Mouse (Mus musculus): ENCODE results near the gene Crebl2. TPM values are rescaled to one million over a fixed set of nuclear protein-coding genes. Genes with fewer than 3 reads are reported as not detected.
A peak's percentile ranks its signal among the peaks of the same experiment; 100 is the strongest.

Gene Crebl2
- polyA plus RNA-seq (2014; fragmentation: Nextera tagmentation; extraction: Ambion mirVana) = 0.67 and 1.3 TPM in 2 replicates

DNA sequence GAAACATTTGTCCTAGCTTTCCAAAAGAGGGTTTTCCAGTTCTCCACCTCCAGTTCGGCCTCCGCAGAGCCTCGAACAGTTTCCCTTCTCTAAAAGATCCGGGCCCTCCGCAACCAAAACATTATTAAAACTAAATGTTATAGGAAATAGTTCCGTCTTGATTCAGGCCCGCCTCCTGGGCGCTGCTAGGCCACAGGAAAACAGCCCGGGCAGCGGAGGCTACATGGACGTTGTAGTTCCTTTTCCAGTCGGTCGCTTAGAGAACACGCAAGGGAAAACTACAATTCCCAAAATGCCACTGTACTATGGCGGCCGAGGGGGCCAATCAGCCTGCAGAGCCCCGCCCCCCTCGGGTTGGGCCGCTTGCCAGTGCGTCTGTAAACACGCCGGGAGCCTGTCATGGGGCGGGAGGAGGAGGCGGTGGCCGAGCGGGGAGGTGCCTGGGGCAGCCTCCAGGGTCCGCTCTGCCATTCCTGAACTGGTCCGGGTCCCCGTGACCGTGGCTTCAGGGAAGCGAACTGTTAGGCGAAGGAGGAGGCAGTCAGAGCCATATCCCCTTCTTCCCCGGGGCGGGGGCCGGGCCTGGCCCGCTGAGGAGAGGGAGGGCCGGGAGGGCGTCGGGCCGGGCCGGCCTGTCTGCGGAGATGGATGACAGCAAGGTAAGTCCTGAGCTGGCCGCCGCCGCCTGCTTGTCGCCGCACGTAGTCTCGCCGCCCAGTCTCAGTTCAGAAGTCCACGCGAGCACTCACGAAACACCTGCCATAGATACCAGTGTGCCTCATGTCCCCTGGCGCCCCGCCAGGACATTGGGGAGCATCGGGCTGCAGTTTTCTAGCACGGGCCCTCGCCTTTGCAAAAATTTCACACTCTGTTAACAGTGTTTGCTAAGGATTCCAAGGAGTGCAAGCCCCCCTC lies at the start of gene Crebl2:
Gene Crebl2 (plus strand): TSS at position 369 of the 915 bp plus-strand sequence.
- H3K36me3 ChIP-seq (ENCODE audit: control insufficient read depth, insufficient read depth, low read length) = no peaks in the 10 kb centered on the region
- no peaks in the 10 kb centered on the region for H3K27me3 ChIP-seq (ENCODE audit: control insufficient read depth, insufficient read depth, low read length)
- H3K27ac ChIP-seq (replicated peaks; ENCODE audit: low read depth, low read length) = no peak within 1 kb of the TSS; the same call in 1 of the 2 replicates
- H3K4me3 ChIP-seq (ENCODE audit: low read depth, low read length) = peak within 1 kb of the TSS; percentile 60
- H3K4me2 ChIP-seq (ENCODE audit: low read depth, severe bottlenecking) = peak within 1 kb of the TSS; percentile 62
- ATAC-seq (ENCODE audit: insufficient number of reproducible peaks, low FRiP score, low TSS enrichment, low read depth) = peak; percentile 98
- H3K4me1 ChIP-seq (ENCODE audit: control insufficient read depth, insufficient read depth, low read length) = no peaks in the 10 kb centered on the region
- H3K9me3 ChIP-seq (ENCODE audit: control insufficient read depth, low read length) = no peaks in the 10 kb centered on the region
- peak; percentile 98 for DNase-seq (ENCODE audit: low spot score)
- under 1% methylated on average over 44 of the region's 58 CpGs for WGBS
- peak within 1 kb of the TSS; percentile 65 for H3K9ac ChIP-seq (ENCODE audit: low read length)

DNA sequence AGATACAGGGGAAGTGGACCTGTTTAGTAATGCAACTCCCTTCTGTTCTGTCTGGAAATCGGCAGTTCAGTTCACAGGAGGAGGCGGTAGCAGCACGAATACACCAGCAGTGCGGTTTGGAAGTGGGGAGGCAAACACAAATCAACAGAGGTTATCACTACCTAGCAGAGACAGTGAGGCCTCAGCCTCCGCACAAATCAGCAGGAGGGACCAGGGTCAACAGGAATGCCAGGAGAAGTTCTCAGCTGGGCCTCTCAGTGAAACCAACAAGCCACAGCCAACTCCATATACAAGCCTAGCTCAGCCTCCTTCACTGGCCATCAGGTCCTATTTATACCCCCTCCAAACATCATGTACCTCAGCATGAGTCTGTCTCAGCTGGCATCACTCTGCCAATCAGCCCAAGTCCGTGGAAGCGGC lies 48.5 kb upstream of the Crebl2 start:
- no peak for DNase-seq (ENCODE audit: low spot score)
- no peak for ATAC-seq (ENCODE audit: insufficient number of reproducible peaks, low FRiP score, low TSS enrichment, low read depth)
- Histone ChIP-seq H3K36me3 (ENCODE audit: control insufficient read depth, insufficient read depth, low read length) (no peaks in the 10 kb centered on the region), H3K9me3 (ENCODE audit: control insufficient read depth, low read length) (no peaks in the 10 kb centered on the region), H3K4me1 (ENCODE audit: control insufficient read depth, insufficient read depth, low read length) (no peaks in the 10 kb centered on the region), H3K27me3 (ENCODE audit: control insufficient read depth, insufficient read depth, low read length) (no peaks in the 10 kb centered on the region), H3K9ac (ENCODE audit: low read length) (no peak overlapping the region), H3K4me2 (ENCODE audit: low read depth, severe bottlenecking) (no peak overlapping the region), H3K4me3 (ENCODE audit: low read depth, low read length) (no peak overlapping the region), H3K27ac (replicated peaks; ENCODE audit: low read depth, low read length) (no peak overlapping the region)
- 85% methylated on average over 7 of the region's 7 CpGs for WGBS

DNA sequence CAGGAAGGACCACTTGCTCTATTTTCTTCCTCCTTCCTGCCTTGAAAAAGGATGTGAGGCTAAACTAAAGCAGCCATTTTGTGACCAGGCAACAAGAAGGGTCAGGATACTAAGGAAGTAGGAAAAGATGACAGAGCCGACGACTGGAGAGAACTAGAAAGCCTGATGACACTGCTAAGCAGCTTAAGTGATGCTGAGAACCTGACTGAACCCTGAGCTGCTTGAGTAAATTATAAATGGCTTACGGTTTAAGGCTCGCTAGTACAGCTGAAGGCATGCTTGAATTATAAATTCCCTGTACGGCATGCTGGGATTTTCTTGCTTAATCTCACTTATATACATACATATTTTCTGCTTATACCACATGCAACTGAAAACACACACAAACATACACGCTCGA lies 47.1 kb upstream of the Crebl2 start:
- no peak overlapping the region for H3K4me3 ChIP-seq (ENCODE audit: low read depth, low read length)
- DNase-seq (ENCODE audit: low spot score) = no peak
- no peaks in the 10 kb centered on the region for H3K36me3 ChIP-seq (ENCODE audit: control insufficient read depth, insufficient read depth, low read length)
- no peak overlapping the region for H3K9ac ChIP-seq (ENCODE audit: low read length)
- WGBS = 92% methylated on average over 7 of the region's 7 CpGs
- H3K4me1 ChIP-seq (ENCODE audit: control insufficient read depth, insufficient read depth, low read length) = no peaks in the 10 kb centered on the region
- no peaks in the 10 kb centered on the region for H3K9me3 ChIP-seq (ENCODE audit: control insufficient read depth, low read length)
- no peak overlapping the region for H3K4me2 ChIP-seq (ENCODE audit: low read depth, severe bottlenecking)
- ATAC-seq (ENCODE audit: insufficient number of reproducible peaks, low FRiP score, low TSS enrichment, low read depth) = no peak
- no peaks in the 10 kb centered on the region for H3K27me3 ChIP-seq (ENCODE audit: control insufficient read depth, insufficient read depth, low read length)
- H3K27ac ChIP-seq (replicated peaks; ENCODE audit: low read depth, low read length) = no peak overlapping the region

DNA sequence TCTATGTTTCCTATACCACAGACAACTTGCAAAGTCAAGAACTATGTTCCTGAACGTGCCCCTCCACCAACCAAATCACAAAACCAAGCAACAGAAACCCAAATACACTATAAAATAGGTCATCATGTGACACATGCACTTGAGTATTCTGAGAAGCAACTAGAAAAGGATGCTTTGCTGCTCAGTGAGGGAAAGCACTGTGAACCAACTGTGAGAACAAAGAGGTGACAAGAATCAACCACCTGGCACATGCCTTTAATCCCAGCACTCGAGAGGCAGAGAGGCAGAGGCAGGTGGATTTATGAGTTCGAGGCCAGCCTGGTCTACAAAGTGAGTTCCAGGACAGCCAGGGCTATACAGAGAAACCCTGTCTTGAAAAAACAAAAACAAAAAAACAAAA lies 43.5 kb upstream of the Crebl2 start:
- H3K9me3 ChIP-seq (ENCODE audit: control insufficient read depth, low read length) = no peaks in the 10 kb centered on the region
- no peaks in the 10 kb centered on the region for H3K27me3 ChIP-seq (ENCODE audit: control insufficient read depth, insufficient read depth, low read length)
- 72% methylated on average over 3 of the region's 3 CpGs for WGBS
- no peak overlapping the region for H3K27ac ChIP-seq (replicated peaks; ENCODE audit: low read depth, low read length)
- no peaks in the 10 kb centered on the region for H3K36me3 ChIP-seq (ENCODE audit: control insufficient read depth, insufficient read depth, low read length)
- H3K4me3 ChIP-seq (ENCODE audit: low read depth, low read length) = no peak overlapping the region
- 0 out of 2 replicates have a peak, but pooled peaks cover 3% of the 10 kb centered on the region for H3K4me1 ChIP-seq (ENCODE audit: control insufficient read depth, insufficient read depth, low read length)
- H3K4me2 ChIP-seq (ENCODE audit: low read depth, severe bottlenecking) = no peak overlapping the region
- no peak for ATAC-seq (ENCODE audit: insufficient number of reproducible peaks, low FRiP score, low TSS enrichment, low read depth)
- no peak for DNase-seq (ENCODE audit: low spot score)
- H3K9ac ChIP-seq (ENCODE audit: low read length) = no peak overlapping the region

DNA sequence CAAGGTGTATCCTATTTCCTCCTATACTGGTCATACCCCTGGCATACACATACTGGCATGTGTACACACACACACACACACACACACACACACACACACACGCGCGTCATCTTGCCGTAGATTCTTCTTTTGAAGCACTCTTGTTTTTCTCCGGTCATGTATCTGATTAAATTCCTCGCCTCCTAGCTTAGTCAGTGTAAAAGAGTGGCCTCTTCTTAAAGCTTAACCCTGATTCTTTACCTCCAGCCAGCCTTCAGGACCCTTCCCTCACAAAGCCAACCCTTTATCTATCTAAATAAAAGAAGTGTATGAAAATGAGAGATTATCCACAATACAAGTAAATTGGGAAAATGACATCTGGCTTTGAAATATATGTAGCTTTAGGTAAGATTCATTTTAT lies 40.9 kb upstream of the Crebl2 start:
- Histone ChIP-seq H3K9ac (ENCODE audit: low read length) (no peak overlapping the region), H3K4me1 (ENCODE audit: control insufficient read depth, insufficient read depth, low read length) (0 out of 2 replicates have a peak, but pooled peaks cover 3% of the 10 kb centered on the region), H3K27me3 (ENCODE audit: control insufficient read depth, insufficient read depth, low read length) (no peaks in the 10 kb centered on the region), H3K9me3 (ENCODE audit: control insufficient read depth, low read length) (no peaks in the 10 kb centered on the region), H3K27ac (replicated peaks; ENCODE audit: low read depth, low read length) (no peak overlapping the region), H3K36me3 (ENCODE audit: control insufficient read depth, insufficient read depth, low read length) (no peaks in the 10 kb centered on the region), H3K4me3 (ENCODE audit: low read depth, low read length) (no peak overlapping the region), H3K4me2 (ENCODE audit: low read depth, severe bottlenecking) (no peak overlapping the region)
- DNase-seq (ENCODE audit: low spot score) (no peak), ATAC-seq (ENCODE audit: insufficient number of reproducible peaks, low FRiP score, low TSS enrichment, low read depth) (no peak)
- 90% methylated on average over 6 of the region's 6 CpGs for WGBS

DNA sequence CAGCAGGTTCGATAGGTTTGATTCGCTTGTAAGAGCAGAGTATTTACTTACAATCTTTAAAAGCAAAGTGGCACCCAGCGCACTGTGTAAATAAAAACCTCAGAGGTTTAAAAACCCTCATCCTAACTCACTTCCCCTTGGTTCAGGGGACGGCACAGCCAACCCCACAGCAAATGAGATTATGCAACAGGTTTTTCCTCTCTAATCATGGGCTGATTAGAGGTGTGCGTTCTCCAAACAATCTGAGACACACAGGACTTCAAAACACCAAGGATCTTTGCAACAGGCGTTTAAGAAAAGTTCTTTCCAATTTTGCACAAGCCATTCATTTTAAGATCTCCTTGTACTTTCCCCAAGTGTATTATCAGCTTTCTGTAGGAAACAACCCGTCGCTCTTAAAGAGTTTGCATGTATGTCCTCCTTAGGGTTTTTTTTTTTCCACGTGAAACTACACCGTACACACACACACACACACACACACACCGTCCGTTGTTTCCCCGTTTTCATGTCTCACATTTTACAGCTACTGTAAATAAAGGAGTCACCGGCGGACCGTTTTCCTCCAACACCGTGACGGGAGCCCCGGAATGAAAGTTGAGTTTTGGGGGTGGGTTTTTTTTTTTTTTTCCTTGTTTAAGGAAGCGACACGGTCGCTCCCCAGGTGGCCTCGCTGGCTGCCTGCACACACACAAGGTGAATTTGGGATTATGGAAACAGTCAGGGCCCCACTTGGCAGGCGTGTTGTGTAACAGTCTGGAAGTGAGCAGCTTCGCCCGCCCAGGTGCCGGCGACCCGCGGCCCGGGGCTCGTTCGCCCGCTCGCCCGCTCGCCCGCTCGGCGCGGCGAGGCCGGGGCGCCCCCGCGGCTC lies 38.5 kb upstream of the Crebl2 start:
- ATAC-seq (ENCODE audit: insufficient number of reproducible peaks, low FRiP score, low TSS enrichment, low read depth) (no peak), DNase-seq (ENCODE audit: low spot score) (peak; percentile 62)
- H3K27ac ChIP-seq (replicated peaks; ENCODE audit: low read depth, low read length) = peak overlapping the region; percentile 89
- peak overlapping the region; percentile 84 for H3K9ac ChIP-seq (ENCODE audit: low read length)
- H3K9me3 ChIP-seq (ENCODE audit: control insufficient read depth, low read length) = no peaks in the 10 kb centered on the region
- peak overlapping the region; percentile 66 for H3K4me3 ChIP-seq (ENCODE audit: low read depth, low read length)
- H3K4me1 ChIP-seq (ENCODE audit: control insufficient read depth, insufficient read depth, low read length) = 0 out of 2 replicates have a peak, but pooled peaks cover 3% of the 10 kb centered on the region
- WGBS = under 1% methylated on average over 45 of the region's 46 CpGs
- H3K36me3 ChIP-seq (ENCODE audit: control insufficient read depth, insufficient read depth, low read length) = no peaks in the 10 kb centered on the region
- no peaks in the 10 kb centered on the region for H3K27me3 ChIP-seq (ENCODE audit: control insufficient read depth, insufficient read depth, low read length)
- H3K4me2 ChIP-seq (ENCODE audit: low read depth, severe bottlenecking) = peak overlapping the region; percentile 65

DNA sequence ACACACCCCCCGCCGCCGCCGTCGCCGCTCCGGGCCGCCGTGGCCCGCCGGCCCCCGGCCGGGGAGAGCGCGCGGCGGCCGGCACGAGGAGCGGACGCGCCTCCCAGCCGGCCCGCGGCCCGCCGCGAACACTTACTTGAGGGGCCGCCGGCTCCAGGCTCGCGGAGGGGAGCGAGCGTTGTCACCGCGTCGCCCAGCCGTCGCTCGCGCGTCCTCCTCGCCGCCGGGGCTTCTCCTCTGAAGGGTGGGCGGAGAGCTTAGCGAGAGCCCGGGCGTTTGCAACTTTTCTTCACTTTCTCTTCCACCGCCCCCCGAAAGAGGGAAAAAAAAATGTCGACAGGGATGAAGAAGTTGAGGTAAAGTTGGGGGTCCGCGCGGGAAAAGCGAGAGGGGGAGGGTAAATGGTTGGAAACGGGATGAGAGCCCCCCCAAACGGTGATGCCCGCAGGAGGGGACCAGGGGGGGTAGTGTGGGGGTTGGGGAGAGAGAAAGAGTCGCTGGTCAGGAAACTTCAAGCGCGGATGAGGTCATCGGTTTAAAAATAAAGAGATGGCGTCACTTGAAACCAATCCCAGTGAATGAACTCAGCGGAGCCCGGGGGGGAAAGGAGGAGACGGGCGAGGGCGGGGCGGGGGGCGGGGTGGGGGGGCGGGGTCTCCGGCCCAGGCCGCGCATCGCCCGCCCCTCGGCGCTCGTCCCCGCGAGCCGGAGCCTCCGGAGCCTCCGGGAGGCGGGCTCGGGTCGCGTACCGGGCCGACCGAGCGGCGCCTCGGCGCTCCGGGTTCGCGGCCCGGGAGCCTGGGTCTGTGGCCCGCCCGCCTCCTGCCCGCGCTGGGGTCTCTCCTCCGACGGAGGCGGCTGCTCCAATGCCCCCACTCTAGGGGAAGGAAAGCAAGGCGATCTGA lies 37.6 kb upstream of the Crebl2 start, which contains the start of gene Dusp16:
Gene Dusp16 (minus strand): TSS at position 485 of the 905 bp plus-strand sequence.
- Histone ChIP-seq H3K4me2 (ENCODE audit: low read depth, severe bottlenecking) (peak within 1 kb of the TSS; percentile 65), H3K9me3 (ENCODE audit: control insufficient read depth, low read length) (no peaks in the 10 kb centered on the region), H3K4me3 (ENCODE audit: low read depth, low read length) (peak within 1 kb of the TSS; percentile 66), H3K36me3 (ENCODE audit: control insufficient read depth, insufficient read depth, low read length) (no peaks in the 10 kb centered on the region), H3K4me1 (ENCODE audit: control insufficient read depth, insufficient read depth, low read length) (0 out of 2 replicates have a peak, but pooled peaks cover 3% of the 10 kb centered on the region), H3K9ac (ENCODE audit: low read length) (peak within 1 kb of the TSS; percentile 84), H3K27me3 (ENCODE audit: control insufficient read depth, insufficient read depth, low read length) (no peaks in the 10 kb centered on the region), H3K27ac (replicated peaks; ENCODE audit: low read depth, low read length) (peak within 1 kb of the TSS; percentile 89)
- ATAC-seq (ENCODE audit: insufficient number of reproducible peaks, low FRiP score, low TSS enrichment, low read depth) (peak; percentile 90), DNase-seq (ENCODE audit: low spot score) (peak; percentile 86)
- under 1% methylated on average over 64 of the region's 108 CpGs for WGBS

All from limb, embryonic 11.5 days (tissue).